Mouse (Mus musculus): ENCODE results near the gene Spata25.

- TF ChIP-seq POLR2A (IDR thresholded peaks at IDR 0.05; ENCODE audit: low read depth, low read length) (no peak), CTCF (IDR thresholded peaks at IDR 0.05; ENCODE audit: extremely low read depth, insufficient read depth, insufficient read length, insufficient replicate concordance) (no peak)
These were observed 12.5 kb downstream of the Spata25 start for GRCm38 (mm10) chr2:164815821-164816220.

Data from spleen, adult 2 months (tissue).